Mouse (Mus musculus) urinary bladder, postnatal 25 days (tissue): ENCODE measurements around the gene Ces4a.
"Not testable (repeated sequence)": the region's sequence is repeated elsewhere in the genome, so short reads cannot be mapped to it uniquely, and the experiment has no call there.

Experiments used
- DNase-seq: peaks from one replicate; pipeline ENCODE4 v3.0.0; 2022; ENCODE audit warnings: low spot score

Ces4a gene

GRCm38 (mm10) chr8:105170041-105170380 lies 38.4 kb downstream of the Ces4a start:
- DNase-seq, result no peak

DNA sequence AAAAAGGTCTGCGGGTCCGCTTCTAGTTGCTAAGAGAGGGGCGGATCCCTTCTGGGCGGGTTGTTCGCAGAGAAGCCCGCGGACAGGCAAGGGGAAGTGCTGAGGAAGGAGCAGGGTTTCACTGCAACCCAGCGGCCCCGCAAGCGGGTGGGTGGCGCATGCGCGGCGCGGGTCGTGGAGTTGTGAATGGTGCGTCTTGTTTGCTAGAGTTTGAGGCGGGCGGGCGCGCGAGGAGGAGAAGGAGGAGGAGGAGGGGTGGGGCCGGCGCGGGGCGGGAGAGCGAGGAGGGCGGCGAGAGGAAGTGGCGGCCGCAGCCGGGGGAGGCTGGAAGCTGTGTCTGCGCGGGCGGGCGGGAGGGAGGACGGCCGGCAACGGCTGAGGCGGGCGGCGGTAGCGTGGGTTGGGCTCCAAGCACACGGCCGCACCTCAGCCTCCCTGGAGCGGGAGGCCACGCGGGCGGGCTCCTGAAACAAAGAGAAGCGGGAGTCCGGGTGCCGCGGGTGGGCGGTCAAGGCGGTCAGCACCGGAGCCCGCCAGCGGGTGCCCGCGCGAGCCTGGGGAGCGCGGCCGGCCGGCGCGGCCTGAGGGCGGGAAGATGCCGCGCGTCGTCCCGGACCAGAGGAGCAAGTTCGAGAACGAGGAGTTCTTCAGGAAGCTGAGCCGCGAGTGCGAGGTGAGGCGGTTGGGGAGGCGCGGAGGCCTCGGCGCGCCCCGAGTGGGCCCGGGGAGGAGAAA lies 38.9 kb downstream of the Ces4a start, which contains the start of gene Cbfb:
Gene Cbfb (plus strand): TSS at position 294 of the 735 bp plus-strand sequence.
- DNase-seq, result peak; percentile 91

DNA sequence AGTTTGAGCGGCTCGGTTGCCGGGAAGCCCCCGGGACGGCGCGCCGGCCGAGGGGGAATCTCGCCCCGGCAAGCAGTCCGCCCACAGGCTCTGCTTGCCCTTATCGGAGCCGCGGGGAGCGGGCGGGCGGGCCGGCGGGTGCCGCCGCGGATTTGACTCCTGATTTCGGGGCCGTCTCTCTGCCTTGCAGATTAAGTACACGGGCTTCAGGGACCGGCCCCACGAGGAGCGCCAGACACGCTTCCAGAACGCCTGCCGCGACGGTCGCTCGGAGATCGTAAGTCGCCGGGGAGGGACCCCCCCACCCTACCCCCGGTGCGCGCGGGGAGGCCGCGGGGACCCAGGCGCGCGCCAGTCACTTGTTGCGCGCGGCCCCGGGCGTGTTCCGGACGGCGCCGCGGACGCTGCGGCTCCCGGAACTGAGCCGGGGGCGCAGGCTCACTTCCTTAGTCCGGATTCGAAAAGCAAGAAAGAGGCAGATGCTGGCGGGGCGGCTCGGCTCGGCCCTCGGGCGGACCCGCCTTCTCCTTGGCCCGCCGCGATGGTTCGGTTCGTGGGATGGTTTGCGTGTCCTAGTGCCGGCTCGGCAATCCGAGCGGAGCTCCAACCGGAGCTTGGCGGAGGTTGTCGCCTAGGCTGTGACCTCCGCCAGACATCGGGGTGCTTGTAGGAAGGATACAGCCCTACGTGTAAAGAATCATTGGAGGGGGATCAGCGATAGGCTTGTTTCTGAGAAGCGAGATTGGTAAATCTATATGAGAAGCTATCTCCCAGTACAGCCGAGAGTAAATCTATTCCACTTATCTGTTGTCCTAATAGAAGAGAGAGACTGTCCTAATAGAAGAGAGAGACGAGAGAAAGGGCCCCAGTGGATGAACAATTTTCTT lies 39.8 kb downstream of the Ces4a start:
- DNase-seq, result peak; percentile 60

DNA sequence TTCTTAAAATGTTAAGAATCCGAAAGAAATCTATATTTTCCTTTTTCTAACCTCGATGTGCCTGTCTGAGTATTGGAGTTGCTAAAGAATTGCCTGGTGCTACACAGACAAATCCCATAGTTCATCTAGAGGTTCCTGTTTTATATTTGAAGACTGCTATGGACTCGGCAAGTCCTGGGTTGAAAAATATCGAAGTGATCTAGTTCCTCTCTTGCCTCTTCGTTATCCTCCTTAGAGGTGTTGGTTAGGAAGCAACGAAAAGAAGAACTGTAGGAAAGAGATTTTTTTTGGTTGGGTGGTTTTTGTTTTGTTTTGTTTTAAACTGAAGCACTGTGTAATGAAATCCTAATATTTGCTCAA lies 40.4 kb downstream of the Ces4a start:
- DNase-seq, result no peak

DNA sequence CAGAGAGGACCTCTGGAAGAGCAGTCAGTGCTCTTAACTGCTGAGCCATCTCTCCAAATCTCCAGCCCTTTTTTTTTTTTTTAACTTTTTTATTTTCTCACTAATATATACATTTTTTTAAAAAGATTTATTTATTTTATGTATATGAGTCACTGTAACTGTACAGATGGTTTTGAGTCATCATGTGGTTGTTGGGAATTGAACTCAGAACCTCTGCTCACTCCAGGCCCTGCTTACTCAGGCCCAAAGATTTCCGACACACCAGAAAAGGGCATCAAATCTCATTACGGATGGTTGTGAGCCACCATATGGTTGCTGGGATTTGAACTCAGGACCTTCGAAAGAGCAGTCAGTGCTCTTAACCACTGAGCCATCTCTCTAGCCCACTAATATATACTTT lies 43.7 kb downstream of the Ces4a start:
- not testable (repeated sequence) for DNase-seq

DNA sequence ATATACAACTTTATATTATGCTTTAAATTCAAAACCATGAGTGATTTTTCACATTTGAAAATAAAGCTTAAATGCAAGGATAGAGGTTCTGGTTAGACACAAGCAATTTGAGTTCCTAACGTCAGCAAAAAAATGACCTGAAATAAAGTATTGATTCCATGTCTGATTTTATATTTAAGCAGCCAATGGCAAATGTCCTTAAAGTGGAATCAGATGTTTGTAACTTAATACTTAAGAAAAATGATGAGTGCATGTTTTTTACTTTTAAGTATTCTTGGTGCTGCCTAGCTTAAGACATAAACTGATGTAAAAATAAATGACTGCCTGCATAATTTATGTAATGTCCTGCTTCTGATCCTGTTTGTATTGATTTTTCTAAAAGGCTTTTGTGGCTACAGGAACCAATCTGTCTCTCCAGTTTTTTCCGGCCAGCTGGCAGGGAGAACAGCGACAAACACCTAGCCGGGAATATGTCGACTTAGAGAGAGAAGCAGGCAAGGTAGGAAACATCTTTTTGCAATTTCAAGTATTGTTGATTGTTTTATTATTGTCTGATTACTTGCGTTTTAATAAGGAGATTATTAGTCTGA lies 46.7 kb downstream of the Ces4a start:
- DNase-seq, result no peak

DNA sequence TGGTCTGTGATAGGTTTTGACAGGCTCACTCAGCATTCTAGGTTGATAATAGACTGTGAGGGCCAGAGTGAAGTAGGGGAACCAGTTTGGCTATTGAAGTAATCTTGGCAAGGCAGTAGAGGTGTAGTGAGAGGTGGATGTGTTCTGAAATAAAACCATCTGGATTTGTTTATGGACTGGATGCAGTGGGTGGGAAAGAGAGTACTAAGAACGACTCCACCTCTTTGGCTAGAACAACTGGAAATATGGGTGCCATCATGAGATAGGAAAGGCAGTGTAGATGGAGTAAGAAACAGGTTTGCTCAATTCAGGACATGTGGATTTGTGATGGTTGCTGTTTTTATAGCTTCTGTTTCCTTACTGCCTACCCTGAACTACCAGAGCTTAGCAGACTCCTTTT lies 50.6 kb downstream of the Ces4a start:
- DNase-seq, result no peak

DNA sequence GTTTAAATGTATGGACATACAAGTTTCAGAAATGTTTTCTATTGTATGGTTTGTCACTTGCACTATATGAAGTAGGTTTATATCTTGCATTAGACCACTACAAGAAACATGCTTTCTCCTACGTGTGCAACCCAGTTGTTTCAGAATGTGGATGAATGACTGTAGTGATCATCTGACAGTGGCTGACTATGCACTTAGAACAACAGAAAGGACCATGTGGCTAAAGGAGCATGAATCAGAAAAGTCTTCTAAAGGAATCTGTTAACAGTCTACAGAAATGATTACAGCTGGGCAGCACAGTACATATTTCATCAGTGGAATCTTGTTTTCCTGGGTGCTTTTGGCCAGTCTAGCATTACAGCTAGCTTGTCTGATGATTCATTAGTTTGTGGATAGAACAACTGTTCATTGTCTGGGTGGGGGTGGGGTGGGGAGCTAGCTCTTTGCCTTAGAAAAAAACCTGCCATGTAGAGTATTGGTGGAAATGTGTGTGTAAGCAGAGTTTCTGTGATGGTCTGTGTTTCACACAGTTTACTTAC lies 54.9 kb downstream of the Ces4a start:
- DNase-seq, result no peak

- no peak for DNase-seq
Measured at GRCm38 (mm10) chr8:105192182-105192581, 60.6 kb downstream of the Ces4a start.
